Mouse (Mus musculus) stomach, postnatal 0 days (tissue): ENCODE data around the gene Slco3a1. TPM values are rescaled to one million over a fixed set of nuclear protein-coding genes. Genes with fewer than 3 reads are reported as not detected.
A peak's percentile ranks its signal among the peaks of the same experiment; 100 is the strongest.

ENCODE experiments used
- ATAC-seq: fragments of 200-750 bp; cut with Nextera tagmentation; 2 replicates; pipeline ENCODE4 v1.8.0; 2017; ENCODE audit not compliant: low FRiP score, low TSS enrichment
- DNase-seq: peaks from one replicate; pipeline ENCODE4 v3.0.0-alpha.2; 2016; ENCODE audit warnings: low spot score
- H3K27ac ChIP-seq: fragments of 300-500 bp; sonication (generic); replicated peaks from 2 replicates; pipeline ENCODE4 v1.5.1; 2014; ENCODE audit warnings: mild to moderate bottlenecking, control low read depth
- H3K27me3 ChIP-seq: fragments of 300-500 bp; sonication (generic); 2 replicates; pipeline ENCODE4 v1.6.1; 2014; ENCODE audit warnings: low read length; ENCODE audit not compliant: control insufficient read depth, insufficient read depth
- H3K36me3 ChIP-seq: fragments of 300-500 bp; sonication (generic); 2 replicates; pipeline ENCODE4 v1.6.1; 2014; ENCODE audit warnings: low read length, mixed read lengths; ENCODE audit not compliant: control insufficient read depth, insufficient read depth
- H3K4me1 ChIP-seq: fragments of 300-500 bp; sonication (generic); replicated peaks from 2 replicates; pipeline ENCODE4 v1.6.1; 2014; ENCODE audit warnings: antibody characterized with exemption; ENCODE audit not compliant: control insufficient read depth, insufficient read depth
- H3K4me2 ChIP-seq: fragments of 300-500 bp; sonication (generic); replicated peaks from 2 replicates; pipeline ENCODE4 v1.6.1; 2014; ENCODE audit warnings: low read depth, mild to moderate bottlenecking, control low read depth, moderate library complexity
- H3K4me3 ChIP-seq: fragments of 300-500 bp; sonication (generic); 2 replicates; pipeline ENCODE4 v1.5.1; 2014; ENCODE audit warnings: low read depth, low read length, control low read depth
- H3K9ac ChIP-seq: fragments of 300-500 bp; sonication (generic); 2 replicates; pipeline ENCODE4 v1.6.1; 2014; ENCODE audit warnings: mild to moderate bottlenecking, low read length, control low read depth, mixed read lengths
- H3K9me3 ChIP-seq: fragments of 300-500 bp; sonication (generic); 2 replicates; pipeline ENCODE4 v1.6.1; 2016; ENCODE audit warnings: low read length; ENCODE audit not compliant: control insufficient read depth
- CTCF ChIP-seq: IDR thresholded peaks from 2 replicates; pipeline ENCODE4 v1.5.1; 2016; ENCODE audit warnings: antibody characterized with exemption, low read depth, mild to moderate bottlenecking, moderate library complexity
- EP300 ChIP-seq: optimal IDR thresholded peaks from 2 replicates; pipeline ENCODE3; 2016; ENCODE audit warnings: antibody characterized with exemption
- WGBS: fragments of 180-500 bp; shearing (Covaris S2); extraction: QIAGEN DNeasy Blood & Tissue Kit; methylation state at CpG from one replicate; pipeline ENCODE4 v1.1.7; 2014; 5-methylcytosine and 5-hydroxymethylcytosine counted together
- polyA plus RNA-seq: library from polyadenylated mRNA; unstranded; fragments of >200 nt; fragmentation: Nextera tagmentation; extraction: Ambion mirVana; gene quantifications from 2 replicates; pipeline ENCODE4 v1.2.1, GENCODE M21; 2015

Gene Slco3a1
- polyA plus RNA-seq, 1 experiment from 2014 or later, result 9.1 TPM

- Histone ChIP-seq H3K36me3 (no peaks in the 10 kb centered on the region), H3K27me3 (no peaks in the 10 kb centered on the region), H3K27ac (no peak overlapping the region), H3K9ac (no peak overlapping the region), H3K4me1 (0 out of 2 replicates have a peak, but pooled peaks cover 3% of the 10 kb centered on the region), H3K9me3 (no peaks in the 10 kb centered on the region), H3K4me3 (no peak overlapping the region), H3K4me2 (no peak overlapping the region)
- ATAC-seq (no peak), DNase-seq (no peak)
- TF ChIP-seq CTCF (no peak), EP300 (no peak)
- WGBS, result 28% methylated on average over 2 of the region's 2 CpGs
Measured at GRCm38 (mm10) chr7:74371656-74372055, 182.9 kb downstream of the Slco3a1 start.

- H3K27me3 ChIP-seq, result no peaks in the 10 kb centered on the region
- H3K4me3 ChIP-seq, result no peak overlapping the region
- WGBS, result 33% methylated on average over 2 of the region's 2 CpGs
- no peak for ATAC-seq
- H3K4me2 ChIP-seq, result no peak overlapping the region
- H3K9ac ChIP-seq, result no peak overlapping the region
- no peak for TF ChIP-seq EP300
- TF ChIP-seq CTCF, result peak; percentile 89
- DNase-seq, result peak; percentile 32
- no peaks in the 10 kb centered on the region for H3K4me1 ChIP-seq
- no peaks in the 10 kb centered on the region for H3K36me3 ChIP-seq
- no peaks in the 10 kb centered on the region for H3K9me3 ChIP-seq
- H3K27ac ChIP-seq, result no peak overlapping the region
Measured at GRCm38 (mm10) chr7:74371208-74371607, 183.4 kb downstream of the Slco3a1 start.

GRCm38 (mm10) chr7:74369657-74370056, 184.9 kb downstream of the Slco3a1 start:
- Histone ChIP-seq H3K4me2 (no peak overlapping the region), H3K4me3 (no peak overlapping the region), H3K36me3 (no peaks in the 10 kb centered on the region), H3K4me1 (no peaks in the 10 kb centered on the region), H3K27ac (no peak overlapping the region), H3K9me3 (no peaks in the 10 kb centered on the region), H3K27me3 (no peaks in the 10 kb centered on the region), H3K9ac (no peak overlapping the region)
- TF ChIP-seq CTCF (peak; percentile 68), EP300 (no peak)
- DNase-seq (no peak), ATAC-seq (no peak)
- WGBS, result 67% methylated on average over 4 of the region's 4 CpGs

DNA sequence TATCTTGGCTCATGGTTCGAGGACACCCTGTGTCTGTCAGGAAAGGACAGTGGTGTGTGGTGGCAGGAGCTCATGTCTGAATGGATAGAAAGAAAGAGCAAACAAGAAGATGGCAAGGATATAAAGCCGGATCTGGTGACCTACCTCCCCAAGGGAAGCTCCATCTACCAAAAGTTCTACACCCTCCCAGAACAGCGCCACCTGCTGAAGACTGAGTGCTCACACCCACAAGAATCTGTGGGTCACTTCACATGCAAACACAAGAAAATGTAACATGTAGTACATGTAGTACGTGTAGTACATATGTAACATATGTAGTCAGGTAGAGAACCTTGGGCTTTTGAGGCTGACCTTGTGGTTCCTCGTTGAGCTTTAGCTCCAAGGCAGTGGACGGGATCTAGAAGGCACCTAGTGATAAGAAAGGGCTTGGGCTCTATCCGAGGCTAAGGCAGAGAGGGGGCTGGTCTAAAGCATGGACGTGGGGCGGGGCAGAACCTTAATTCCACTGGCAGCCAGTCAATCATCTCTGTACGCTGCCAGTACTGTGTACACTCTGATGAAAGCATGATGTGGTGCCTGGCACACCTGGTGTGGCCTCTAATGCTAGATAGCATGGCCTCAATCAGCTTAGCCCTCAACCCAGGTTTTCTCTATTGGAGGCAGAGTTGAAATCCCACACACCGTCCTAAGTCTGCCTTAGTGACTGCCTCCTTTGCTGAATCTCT, 186.2 kb downstream of the Slco3a1 start:
- 68% methylated on average over 11 of the region's 11 CpGs for WGBS
- Histone ChIP-seq H3K27me3 (no peaks in the 10 kb centered on the region), H3K4me1 (no peaks in the 10 kb centered on the region), H3K9ac (no peak overlapping the region), H3K9me3 (no peaks in the 10 kb centered on the region), H3K4me2 (no peak overlapping the region), H3K4me3 (no peak overlapping the region), H3K27ac (no peak overlapping the region), H3K36me3 (no peaks in the 10 kb centered on the region)
- ATAC-seq, result peak; percentile 91
- no peak for TF ChIP-seq EP300
- peak; percentile 61 for TF ChIP-seq CTCF
- DNase-seq, result peak; percentile 70

GRCm38 (mm10) chr7:74367350-74367749, 187.2 kb downstream of the Slco3a1 start:
- 36% methylated on average over 7 of the region's 7 CpGs for WGBS
- Histone ChIP-seq H3K36me3 (no peaks in the 10 kb centered on the region), H3K4me2 (no peak overlapping the region), H3K4me3 (no peak overlapping the region), H3K27me3 (no peaks in the 10 kb centered on the region), H3K9ac (no peak overlapping the region), H3K27ac (no peak overlapping the region), H3K9me3 (no peaks in the 10 kb centered on the region), H3K4me1 (no peaks in the 10 kb centered on the region)
- TF ChIP-seq CTCF (peak; percentile 80), EP300 (no peak)
- ATAC-seq, result no peak
- DNase-seq, result peak; percentile 47

- DNase-seq, result no peak
- no peak overlapping the region for H3K4me3 ChIP-seq
- no peak overlapping the region for H3K4me2 ChIP-seq
- H3K9me3 ChIP-seq, result no peaks in the 10 kb centered on the region
- WGBS, result 51% methylated on average over 4 of the region's 4 CpGs
- H3K27me3 ChIP-seq, result no peaks in the 10 kb centered on the region
- ATAC-seq, result no peak
- H3K36me3 ChIP-seq, result no peaks in the 10 kb centered on the region
- no peak for TF ChIP-seq CTCF
- TF ChIP-seq EP300, result no peak
- no peak overlapping the region for H3K9ac ChIP-seq
- no peak overlapping the region for H3K27ac ChIP-seq
- H3K4me1 ChIP-seq, result no peaks in the 10 kb centered on the region
Measured at GRCm38 (mm10) chr7:74365623-74366022, 189.0 kb downstream of the Slco3a1 start.
